Mouse (Mus musculus) erythroblast, embryonic 14.5 days (primary cell): Measurements from ENCODE around the gene Otub1.

Experiments used
- GATA1 ChIP-seq: IDR thresholded peaks from 2 replicates; pipeline ENCODE4 v1.6.1; 2012; ENCODE audit warnings: low read length, inconsistent platforms, mixed read lengths
- TAL1 ChIP-seq: IDR thresholded peaks from 3 replicates; pipeline ENCODE4 v1.6.1; 2012; ENCODE audit warnings: low read length, inconsistent platforms, mixed read lengths

DNA sequence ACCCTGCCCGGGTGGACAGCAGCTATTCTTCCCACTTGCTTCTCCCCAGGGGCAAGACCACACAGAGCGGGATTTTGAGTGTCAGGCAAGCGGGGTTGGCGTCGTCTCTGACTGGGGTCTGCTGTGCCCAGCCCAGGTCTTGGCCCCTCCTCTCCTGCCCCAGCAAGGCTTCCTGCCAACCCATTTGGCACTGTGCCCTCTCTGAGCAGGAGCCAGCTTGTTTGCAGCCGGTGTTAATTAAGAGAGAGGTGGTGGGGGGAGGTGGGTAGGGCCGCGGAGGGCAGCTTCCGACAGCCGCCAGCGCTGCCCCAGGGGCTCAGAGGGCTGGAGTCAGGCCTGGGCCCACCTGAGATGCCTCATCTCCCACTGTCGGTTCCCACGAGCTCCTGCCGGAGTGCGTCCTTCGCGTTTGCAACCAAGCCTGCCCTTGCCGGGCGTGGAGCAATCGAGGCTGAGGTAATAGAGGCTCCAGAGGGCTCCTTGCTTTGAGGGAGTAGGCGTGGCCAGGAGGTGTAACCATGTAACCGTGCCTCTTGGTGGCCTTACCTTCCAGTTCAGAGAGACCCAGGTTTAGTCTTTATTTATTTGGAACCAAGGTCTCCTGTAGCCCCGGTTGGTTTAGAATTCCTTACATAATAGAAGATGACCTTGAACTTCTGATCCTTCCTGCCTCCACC lies 23.7 kb downstream of the Otub1 start:
- TF ChIP-seq TAL1 (no peak), GATA1 (no peak)
